Mouse (Mus musculus) layer of hippocampus, postnatal 10 days (tissue): ENCODE measurements around the gene Tmem50a. TPM values are rescaled to one million over a fixed set of nuclear protein-coding genes. Genes with fewer than 3 reads are reported as not detected.

Experiments used
- DNase-seq, 2 experiments: peaks; one replicate each; pipeline ENCODE4 v3.0.0; 2021; ENCODE audit warnings: low spot score in 2 of 2
- total RNA-seq, 2 experiments: library from RNA; stranded (reverse); gene quantifications; 2 replicates each; pipeline ENCODE4 v1.2.3; 2021

Gene Tmem50a
- total RNA-seq, 2 experiments from 2014 or later = 116 to 123 TPM

DNA sequence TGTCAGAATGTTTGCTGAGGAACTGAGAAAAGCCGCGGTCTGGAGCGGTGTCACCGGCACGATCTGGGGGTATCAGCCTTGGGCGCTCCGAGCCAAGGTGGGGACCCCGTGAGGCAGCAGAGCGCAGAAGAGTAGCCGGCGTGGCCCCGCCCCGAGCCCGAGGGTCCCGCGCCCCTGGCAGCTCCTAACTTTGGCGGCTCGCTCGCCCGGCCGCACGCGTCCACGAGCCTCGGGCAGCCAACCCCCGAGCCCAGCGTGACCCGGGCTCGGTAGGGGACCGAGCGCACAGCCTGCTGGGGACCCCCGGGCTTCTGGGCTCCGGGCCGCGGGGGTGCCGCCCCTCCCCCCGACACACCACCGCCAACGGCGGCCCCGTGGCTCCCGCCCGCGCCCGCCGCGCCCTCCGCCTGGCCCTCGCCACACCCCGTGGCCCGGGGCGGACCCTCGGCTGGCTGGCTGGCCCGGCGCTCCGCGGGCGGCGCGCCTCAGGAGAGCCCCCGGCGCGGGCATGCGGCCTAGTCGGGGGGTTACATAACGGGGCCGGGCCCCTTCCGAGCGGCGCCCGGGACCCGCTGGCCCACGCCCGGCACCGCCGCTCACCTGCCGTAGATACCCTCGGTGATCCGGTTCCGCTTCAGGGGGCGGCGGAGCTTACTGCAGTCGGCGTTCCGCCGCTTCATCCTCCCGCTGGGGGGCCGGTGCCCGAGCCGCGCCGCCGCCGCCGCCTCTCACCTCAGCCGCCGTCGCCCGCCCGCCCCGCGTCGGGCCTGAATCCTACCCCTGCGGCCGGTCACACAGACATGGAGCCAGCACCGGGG lies 62.2 kb downstream of the Tmem50a start:
- DNase-seq = peak; percentile 41 to 61

DNA sequence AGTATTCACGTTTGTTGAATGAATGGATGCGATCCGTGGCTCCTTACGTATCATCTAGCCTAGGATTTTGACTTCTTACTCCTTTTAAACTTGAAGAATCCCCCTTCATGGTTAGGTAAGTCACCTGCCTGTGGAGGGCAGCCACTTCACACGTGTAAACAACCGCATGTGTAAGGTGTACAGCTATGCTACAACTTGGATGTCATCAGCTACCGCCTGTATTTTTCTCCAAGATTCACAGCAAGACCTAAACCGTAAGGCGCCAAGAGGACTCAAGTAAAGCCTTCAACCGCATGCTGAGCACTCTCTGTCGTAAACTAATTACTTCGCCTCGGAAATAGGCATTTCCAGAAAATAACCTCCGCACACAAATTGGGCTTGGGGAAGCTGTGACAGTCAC lies 62.9 kb downstream of the Tmem50a start:
- DNase-seq = no peak

DNA sequence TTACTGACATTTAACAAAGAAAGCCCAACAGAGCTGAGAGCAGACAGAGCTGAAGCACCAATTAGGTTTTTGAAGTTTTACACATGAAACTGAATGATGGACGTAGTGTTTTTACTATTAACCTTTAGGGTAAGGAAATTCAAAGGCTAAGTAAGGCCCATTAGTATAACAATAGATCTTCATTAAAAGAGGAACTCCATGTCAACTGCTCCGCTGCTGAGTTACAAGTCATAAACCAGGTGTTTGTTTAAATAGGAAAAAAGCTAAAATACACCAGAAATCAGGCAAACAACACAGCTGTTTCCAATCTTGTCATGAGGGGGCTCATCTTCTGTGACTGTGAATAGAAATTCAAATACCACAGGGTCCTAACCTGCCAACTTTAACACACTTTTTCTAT lies 63.6 kb downstream of the Tmem50a start:
- DNase-seq = no peak

DNA sequence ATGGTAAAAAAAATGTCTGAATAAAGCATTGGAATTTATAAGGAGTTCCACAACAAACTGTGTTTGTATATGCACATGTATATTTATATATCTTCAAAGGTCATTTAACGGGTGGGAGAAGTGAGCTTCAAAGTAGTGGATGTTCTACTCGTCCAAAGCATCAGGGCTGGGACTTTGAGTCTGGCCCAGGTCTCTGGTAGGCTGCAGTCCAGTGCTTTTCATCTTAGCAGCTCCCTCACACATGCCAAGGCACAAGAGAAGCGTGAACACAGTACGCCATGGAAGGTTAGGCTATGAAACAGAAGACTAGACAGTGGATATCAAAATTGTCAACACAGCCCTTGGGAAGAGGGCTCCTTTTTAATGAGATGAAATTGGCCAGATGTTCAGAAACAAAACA lies 64.3 kb downstream of the Tmem50a start:
- DNase-seq = no peak

Other genes with a start within 250 kb of the Tmem50a start
- 10 to 100 TPM; 14.2 to 16.3 TPM for gene Man1c1, start 210.7 kb downstream of the Tmem50a start, total RNA-seq
- gene Ldlrap1, start 147.0 kb downstream of the Tmem50a start, total RNA-seq = 1 to 10 TPM; 2.7 to 3.2 TPM
- gene Maco1, start 61.7 kb downstream of the Tmem50a start, total RNA-seq = 10 to 100 TPM; 48.2 to 52.1 TPM
- gene Rhd, start 50.5 kb downstream of the Tmem50a start, total RNA-seq = not detected
- 100 to 1,000 TPM; 245 to 279 TPM for gene Rsrp1, start 8.6 kb upstream of the Tmem50a start, total RNA-seq
- 10 to 100 TPM; 42.1 to 45.0 TPM for gene Syf2, start 15.9 kb upstream of the Tmem50a start, total RNA-seq
- not detected for gene Runx3, start 205.6 kb upstream of the Tmem50a start, total RNA-seq